Mouse (Mus musculus) heart, embryonic 14.5 days (tissue): ENCODE measurements around the gene Dnajc6. TPM values are rescaled to one million over a fixed set of nuclear protein-coding genes. Genes with fewer than 3 reads are reported as not detected.

ENCODE experiments used
- ATAC-seq: fragments of 200-750 bp; cut with Nextera tagmentation; 2 replicates; pipeline ENCODE4 v1.8.0; 2017; ENCODE audit warnings: low read depth, moderate TSS enrichment; ENCODE audit not compliant: insufficient number of reproducible peaks, insufficient read depth, low FRiP score
- H3K27ac ChIP-seq, 2 experiments: fragments of 200-500 bp in 1 of 2; fragments of 300-500 bp in 1 of 2; sonication (generic) in 1 of 2; replicated peaks in 1 of 2; 2 replicates each; pipeline ENCODE4 v1.5.1; 2012 to 2014; ENCODE audit warnings: low read depth in 2 of 2, low read length in 2 of 2, control low read depth in 1 of 2, mild to moderate bottlenecking in 1 of 2, mixed read lengths in 1 of 2; ENCODE audit not compliant: control insufficient read depth in 1 of 2, insufficient read depth in 1 of 2
- H3K27me3 ChIP-seq: fragments of 300-500 bp; sonication (generic); 2 replicates; pipeline ENCODE4 v1.6.1; 2014; ENCODE audit warnings: mild to moderate bottlenecking, low read length, control low read depth; ENCODE audit not compliant: control insufficient read depth, insufficient read depth
- H3K36me3 ChIP-seq: fragments of 300-500 bp; sonication (generic); 2 replicates; pipeline ENCODE4 v1.6.1; 2014; ENCODE audit warnings: mild to moderate bottlenecking, control low read depth, low read length, mixed read lengths; ENCODE audit not compliant: control insufficient read depth, insufficient read depth
- H3K4me1 ChIP-seq, 2 experiments: fragments of 200-500 bp in 1 of 2; fragments of 300-500 bp in 1 of 2; sonication (generic) in 1 of 2; 2 replicates each; pipeline ENCODE4 v1.6.1; 2012 to 2014; ENCODE audit warnings: low read length in 2 of 2, control low read depth in 1 of 2, mixed read lengths in 1 of 2; ENCODE audit not compliant: control insufficient read depth in 2 of 2, insufficient read depth in 2 of 2
- H3K4me2 ChIP-seq: fragments of 300-500 bp; sonication (generic); 2 replicates; pipeline ENCODE4 v1.6.1; 2014; ENCODE audit warnings: mild to moderate bottlenecking, low read length
- H3K4me3 ChIP-seq, 2 experiments: fragments of 200-500 bp in 1 of 2; fragments of 300-500 bp in 1 of 2; sonication (generic) in 1 of 2; 2 replicates each; pipeline ENCODE4 v1.5.1; 2012 to 2014; ENCODE audit warnings: low read length in 2 of 2, mild to moderate bottlenecking in 2 of 2, control low read depth in 1 of 2, low read depth in 1 of 2, moderate library complexity in 1 of 2; ENCODE audit not compliant: control insufficient read depth in 1 of 2, insufficient read depth in 1 of 2
- H3K9ac ChIP-seq: fragments of 300-500 bp; sonication (generic); 2 replicates; pipeline ENCODE4 v1.6.1; 2014; ENCODE audit warnings: mild to moderate bottlenecking, low read length
- H3K9me3 ChIP-seq: fragments of 300-500 bp; sonication (generic); 2 replicates; pipeline ENCODE4 v1.6.1; 2016; ENCODE audit warnings: low read length, control low read depth; ENCODE audit not compliant: control insufficient read depth
- WGBS: fragments of 180-500 bp; shearing (Covaris S2); extraction: QIAGEN DNeasy Blood & Tissue Kit; methylation state at CpG from one replicate; pipeline ENCODE4 v1.1.7; 2014; 5-methylcytosine and 5-hydroxymethylcytosine counted together
- polyA plus RNA-seq: library from polyadenylated mRNA; unstranded; fragments of >200 nt; fragmentation: Nextera tagmentation; extraction: Ambion mirVana; gene quantifications from 2 replicates; pipeline ENCODE4 v1.2.1, GENCODE M21; 2014

Dnajc6 gene
- polyA plus RNA-seq, 1 experiment from 2014 or later = 0.70 TPM

GRCm38 (mm10) chr4:101584524-101585454 lies 88.3 kb downstream of the Dnajc6 start:
- WGBS = 73% methylated on average over 19 of the region's 19 CpGs
- H3K27ac ChIP-seq = no peak overlapping the region
- H3K9me3 ChIP-seq = no peaks in the 10 kb centered on the region
- no peaks in the 10 kb centered on the region for H3K36me3 ChIP-seq
- H3K9ac ChIP-seq = no peak overlapping the region
- no peak for ATAC-seq
- H3K27me3 ChIP-seq = no peaks in the 10 kb centered on the region
- H3K4me1 ChIP-seq = 0 out of 4 replicates have a peak, but pooled peaks cover 0 to 3% of the 10 kb centered on the region in 2 experiments
- no peak overlapping the region for H3K4me3 ChIP-seq
- H3K4me2 ChIP-seq = no peak overlapping the region

GRCm38 (mm10) chr4:101585455-101586184 lies 89.2 kb downstream of the Dnajc6 start:
- H3K4me1 ChIP-seq = 0 out of 4 replicates have a peak, but pooled peaks cover 0 to 3% of the 10 kb centered on the region in 2 experiments
- WGBS = 44% methylated on average over 8 of the region's 8 CpGs
- no peaks in the 10 kb centered on the region for H3K27me3 ChIP-seq
- no peak overlapping the region for H3K27ac ChIP-seq
- H3K4me2 ChIP-seq = no peak overlapping the region
- no peak overlapping the region for H3K9ac ChIP-seq
- no peaks in the 10 kb centered on the region for H3K9me3 ChIP-seq
- no peaks in the 10 kb centered on the region for H3K36me3 ChIP-seq
- ATAC-seq = no peak
- no peak overlapping the region for H3K4me3 ChIP-seq

GRCm38 (mm10) chr4:101588932-101589331 lies 92.5 kb downstream of the Dnajc6 start:
- Histone ChIP-seq H3K9ac (no peak overlapping the region), H3K4me2 (no peak overlapping the region), H3K27ac (no peak overlapping the region), H3K4me3 (no peak overlapping the region), H3K36me3 (no peaks in the 10 kb centered on the region), H3K4me1 (0 out of 4 replicates have a peak, but pooled peaks cover 0 to 3% of the 10 kb centered on the region in 2 experiments), H3K27me3 (no peaks in the 10 kb centered on the region), H3K9me3 (no peaks in the 10 kb centered on the region)
- ATAC-seq = no peak
- 64% methylated on average over 8 of the region's 8 CpGs for WGBS

GRCm38 (mm10) chr4:101589771-101590170 lies 93.3 kb downstream of the Dnajc6 start:
- 0 out of 4 replicates have a peak, but pooled peaks cover 0 to 3% of the 10 kb centered on the region in 2 experiments for H3K4me1 ChIP-seq
- H3K36me3 ChIP-seq = no peaks in the 10 kb centered on the region
- H3K9ac ChIP-seq = no peak overlapping the region
- no peaks in the 10 kb centered on the region for H3K9me3 ChIP-seq
- no peak for ATAC-seq
- 93% methylated on average over 3 of the region's 3 CpGs for WGBS
- no peaks in the 10 kb centered on the region for H3K27me3 ChIP-seq
- H3K27ac ChIP-seq = no peak overlapping the region
- H3K4me2 ChIP-seq = no peak overlapping the region
- no peak overlapping the region for H3K4me3 ChIP-seq

GRCm38 (mm10) chr4:101591400-101591799 lies 95.0 kb downstream of the Dnajc6 start:
- Histone ChIP-seq H3K4me3 (no peak overlapping the region), H3K27me3 (no peaks in the 10 kb centered on the region), H3K9me3 (no peaks in the 10 kb centered on the region), H3K4me1 (no peaks in the 10 kb centered on the region), H3K4me2 (no peak overlapping the region), H3K27ac (no peak overlapping the region), H3K36me3 (no peaks in the 10 kb centered on the region), H3K9ac (no peak overlapping the region)
- ATAC-seq = no peak
- 90% methylated on average over 1 of the region's 1 CpGs for WGBS

- Histone ChIP-seq H3K9me3 (no peaks in the 10 kb centered on the region), H3K4me3 (no peak overlapping the region), H3K27ac (no peak overlapping the region), H3K4me2 (no peak overlapping the region), H3K36me3 (no peaks in the 10 kb centered on the region), H3K4me1 (no peaks in the 10 kb centered on the region), H3K27me3 (no peaks in the 10 kb centered on the region), H3K9ac (no peak overlapping the region)
- ATAC-seq = no peak
- WGBS = 78% methylated on average over 3 of the region's 3 CpGs
Observed at GRCm38 (mm10) chr4:101592466-101592865, 96.0 kb downstream of the Dnajc6 start.

- no peak overlapping the region for H3K27ac ChIP-seq
- ATAC-seq = no peak
- H3K9me3 ChIP-seq = no peaks in the 10 kb centered on the region
- H3K36me3 ChIP-seq = no peaks in the 10 kb centered on the region
- H3K4me2 ChIP-seq = no peak overlapping the region
- no peaks in the 10 kb centered on the region for H3K4me1 ChIP-seq
- H3K27me3 ChIP-seq = no peaks in the 10 kb centered on the region
- H3K9ac ChIP-seq = no peak overlapping the region
- no peak overlapping the region for H3K4me3 ChIP-seq
Observed at GRCm38 (mm10) chr4:101601758-101602157, 105.3 kb downstream of the Dnajc6 start.
